Mouse (Mus musculus) cerebellum, adult 2 months (tissue): ENCODE measurements around the gene Casz1. TPM values are rescaled to one million over a fixed set of nuclear protein-coding genes. Genes with fewer than 3 reads are reported as not detected.

Experiments used
- DNase-seq, 2 experiments: peaks; one replicate each; pipeline ENCODE4 v3.0.0; 2021
- H3K27ac ChIP-seq: fragments of 200-500 bp; 2 replicates; pipeline ENCODE4 v1.5.1; 2012; ENCODE audit warnings: low read length, control low read depth, inconsistent platforms; ENCODE audit not compliant: insufficient read depth
- H3K27me3 ChIP-seq: fragments of 200-500 bp; 2 replicates; pipeline ENCODE4 v1.6.1; 2012; ENCODE audit warnings: inconsistent platforms, mild to moderate bottlenecking, low read length, moderate library complexity; ENCODE audit not compliant: control insufficient read depth, insufficient read depth
- H3K4me1 ChIP-seq: fragments of 200-500 bp; 2 replicates; pipeline ENCODE4 v1.6.1; 2011; ENCODE audit warnings: low read length; ENCODE audit not compliant: control insufficient read depth, insufficient read depth
- H3K4me3 ChIP-seq: fragments of 200-500 bp; replicated peaks from 2 replicates; pipeline ENCODE3; 2011; ENCODE audit warnings: mild to moderate bottlenecking, low read depth, low read length, control low read depth; ENCODE audit not compliant: insufficient read depth
- CTCF ChIP-seq: fragments of 200-500 bp; IDR thresholded peaks from 2 replicates; pipeline ENCODE4 v1.5.1; 2011; ENCODE audit warnings: low read depth, mild to moderate bottlenecking, control low read depth, low read length, moderate library complexity, borderline replicate concordance; ENCODE audit not compliant: insufficient read depth
- POLR2A ChIP-seq: fragments of 200-500 bp; IDR thresholded peaks from 2 replicates; pipeline ENCODE4 v1.6.1; 2011; ENCODE audit warnings: low read length, control low read depth, borderline replicate concordance; ENCODE audit not compliant: insufficient read depth
- WGBS: fragments of 180-500 bp; shearing (Covaris S2); methylation state at CpG from one replicate; pipeline ENCODE4 v1.1.7; 2018; 5-methylcytosine and 5-hydroxymethylcytosine counted together
- polyA plus RNA-seq: library from polyadenylated mRNA; depleted of rRNA; stranded (reverse); fragments of >200 nt; gene quantifications from 2 replicates; pipeline ENCODE4 v1.2.3, GENCODE M21; 2012

Gene Casz1
- polyA plus RNA-seq, 1 experiment = 1.5 TPM

DNA sequence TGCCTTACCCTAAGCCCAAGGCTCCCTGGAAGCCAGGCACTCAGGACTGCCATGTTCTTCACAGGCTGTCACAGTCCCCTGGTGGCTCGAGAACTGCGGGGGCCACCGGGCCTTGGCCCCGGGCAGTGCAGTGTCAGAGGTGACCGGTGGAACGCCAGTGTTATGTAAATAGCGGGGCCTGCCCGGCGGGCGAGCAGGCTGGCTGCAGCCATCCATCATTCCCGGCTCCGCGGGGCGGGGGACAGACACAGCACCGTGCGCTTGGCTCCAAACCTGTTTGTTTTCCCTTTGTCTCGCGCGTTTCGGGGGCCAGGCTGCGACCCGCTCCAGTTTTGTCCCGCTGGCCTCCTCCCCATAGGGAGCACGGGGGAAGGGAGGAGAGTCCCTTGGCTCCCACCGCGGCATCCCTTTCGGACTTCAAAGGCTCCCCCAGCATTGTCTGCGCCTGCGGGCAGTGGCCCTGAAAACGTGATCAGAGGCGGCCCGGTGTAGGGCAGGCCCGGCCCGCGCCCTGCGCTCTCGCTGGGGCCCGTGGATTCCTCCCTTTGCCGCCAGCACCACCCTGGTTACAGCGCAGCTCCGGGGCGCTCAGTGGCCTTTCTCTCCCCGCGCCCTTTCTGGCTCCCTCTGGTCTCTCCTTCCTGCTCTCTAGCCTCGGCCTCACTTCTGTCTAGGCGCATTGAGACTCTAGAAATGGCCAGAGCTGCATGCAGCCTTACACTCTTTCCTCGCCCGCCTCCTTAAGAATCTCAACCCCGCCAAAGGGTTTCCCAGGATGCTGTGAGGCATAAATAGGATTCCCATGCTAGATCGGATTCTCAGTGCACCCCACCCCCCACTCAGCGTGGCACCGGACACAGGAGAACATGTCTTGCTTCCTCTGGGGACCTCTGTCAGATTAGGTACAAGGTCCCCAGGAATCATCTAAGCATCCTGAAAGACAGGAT, 86.9 kb downstream of the Casz1 start:
- TF ChIP-seq POLR2A = no peak
- no peak for TF ChIP-seq CTCF
- Histone ChIP-seq H3K27ac (no peak overlapping the region), H3K27me3 (no peaks in the 10 kb centered on the region; the same call in 1 of the 2 replicates), H3K4me1 (no peaks in the 10 kb centered on the region), H3K4me3 (peak overlapping the region; percentile 21)
- 19% methylated on average over 52 of the region's 52 CpGs for whole genome bisulfite sequencing
- peak in 1 of 2 experiments; percentile 26 for DNase-seq

DNA sequence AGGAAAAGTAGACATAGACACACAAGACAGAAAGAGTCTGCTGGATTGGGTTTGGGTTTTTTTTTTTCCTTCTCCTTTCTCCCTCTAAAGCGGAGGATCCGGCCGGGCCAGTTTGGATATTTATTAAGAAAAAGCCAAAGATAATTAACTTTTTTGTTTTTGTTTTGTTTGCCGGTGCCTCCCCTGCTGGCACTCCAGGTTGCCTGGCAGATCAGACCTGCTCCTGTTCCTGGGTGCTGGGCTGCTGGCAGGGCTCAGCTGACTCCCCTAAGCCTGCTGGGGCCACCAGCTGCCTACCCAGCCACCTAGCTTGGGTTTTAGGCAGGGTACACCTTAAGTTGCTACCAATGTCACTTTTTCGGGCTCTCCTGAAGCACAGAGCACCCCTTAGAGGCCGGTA, 91.9 kb downstream of the Casz1 start:
- no peak for DNase-seq
- TF ChIP-seq POLR2A = no peak
- TF ChIP-seq CTCF = no peak
- Histone ChIP-seq H3K4me3 (no peak overlapping the region), H3K27ac (no peak overlapping the region), H3K4me1 (no peaks in the 10 kb centered on the region), H3K27me3 (no peaks in the 10 kb centered on the region)
- 71% methylated on average over 6 of the region's 6 CpGs for WGBS

DNA sequence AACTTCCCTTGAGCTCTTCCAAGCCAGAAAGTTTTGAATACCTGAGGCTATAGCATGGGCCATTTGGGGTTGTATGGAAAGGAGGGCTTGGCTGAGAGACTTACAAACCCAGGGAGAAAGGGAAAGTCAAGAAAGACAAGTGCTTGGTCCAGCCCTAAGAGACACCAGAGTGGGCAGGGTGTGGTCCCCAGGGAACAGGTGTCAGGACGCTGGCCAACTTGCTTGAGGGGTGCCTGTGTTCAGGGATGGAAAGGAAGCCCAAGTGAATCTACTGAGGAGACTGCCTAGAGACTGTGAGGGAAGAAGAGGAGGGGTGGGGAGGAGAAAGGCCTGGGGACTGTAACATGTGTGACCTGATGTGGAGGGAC, 95.7 kb downstream of the Casz1 start:
- no peak overlapping the region for H3K27ac ChIP-seq
- no peak for DNase-seq
- H3K4me3 ChIP-seq = no peak overlapping the region
- 5% methylated on average over 1 of the region's 1 CpGs for WGBS
- no peaks in the 10 kb centered on the region; the same call in 1 of the 2 replicates for H3K27me3 ChIP-seq
- TF ChIP-seq CTCF (no peak), POLR2A (no peak)
- H3K4me1 ChIP-seq = peaks cover 5% of the 10 kb centered on the region

DNA sequence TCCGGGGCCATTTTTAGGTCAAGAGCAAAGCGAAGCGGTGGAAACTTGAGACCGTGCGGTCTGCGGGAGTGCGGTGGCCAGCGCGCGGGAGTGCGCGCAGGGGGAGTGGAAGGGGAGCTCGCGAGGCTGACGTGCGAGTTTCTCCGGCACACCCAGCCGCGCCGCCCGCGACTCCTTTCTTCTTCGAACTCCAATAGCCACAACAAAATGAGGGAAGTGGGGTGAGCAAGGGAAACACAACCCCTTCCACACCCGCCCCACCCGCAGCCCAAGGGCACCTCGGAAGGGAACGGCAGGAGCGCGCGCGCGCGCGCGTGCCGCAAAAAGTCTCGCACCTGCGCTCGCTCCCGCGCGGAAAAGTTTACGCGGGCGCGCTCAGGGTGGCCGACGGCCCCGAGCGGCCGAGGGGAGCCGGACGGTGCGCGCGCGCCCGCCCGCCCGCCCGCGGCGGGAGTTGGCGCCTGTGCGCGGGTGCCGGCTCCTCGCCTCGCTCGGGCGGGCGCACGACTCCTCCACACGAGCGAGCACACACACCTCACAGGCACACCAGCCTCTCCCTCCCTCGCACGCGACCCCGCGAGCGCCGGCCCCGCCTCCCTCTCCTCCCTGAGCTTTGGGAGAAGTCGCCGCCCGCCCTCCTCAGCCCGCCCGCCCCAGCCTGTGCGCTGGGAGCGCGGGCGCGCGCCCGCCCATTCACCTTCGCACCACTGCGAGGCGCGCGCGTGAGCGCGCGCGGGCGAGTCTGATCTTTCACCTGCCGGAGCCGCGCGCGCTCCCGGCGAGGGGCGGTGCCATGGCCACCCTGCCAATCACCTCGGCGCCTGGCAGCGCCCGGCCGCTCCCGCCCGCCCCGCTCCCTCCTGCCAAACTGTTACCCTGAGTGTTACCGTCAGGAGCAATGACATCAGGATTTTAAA, 96.3 kb downstream of the Casz1 start:
- peak; percentile 72 to 81 for DNase-seq
- Histone ChIP-seq H3K27ac (no peak overlapping the region), H3K4me3 (peak overlapping the region; percentile 71), H3K4me1 (peaks cover 12% of the 10 kb centered on the region), H3K27me3 (no peaks in the 10 kb centered on the region; the same call in 1 of the 2 replicates)
- TF ChIP-seq POLR2A (no peak), CTCF (no peak)
- 1% methylated on average over 120 of the region's 123 CpGs for WGBS

DNA sequence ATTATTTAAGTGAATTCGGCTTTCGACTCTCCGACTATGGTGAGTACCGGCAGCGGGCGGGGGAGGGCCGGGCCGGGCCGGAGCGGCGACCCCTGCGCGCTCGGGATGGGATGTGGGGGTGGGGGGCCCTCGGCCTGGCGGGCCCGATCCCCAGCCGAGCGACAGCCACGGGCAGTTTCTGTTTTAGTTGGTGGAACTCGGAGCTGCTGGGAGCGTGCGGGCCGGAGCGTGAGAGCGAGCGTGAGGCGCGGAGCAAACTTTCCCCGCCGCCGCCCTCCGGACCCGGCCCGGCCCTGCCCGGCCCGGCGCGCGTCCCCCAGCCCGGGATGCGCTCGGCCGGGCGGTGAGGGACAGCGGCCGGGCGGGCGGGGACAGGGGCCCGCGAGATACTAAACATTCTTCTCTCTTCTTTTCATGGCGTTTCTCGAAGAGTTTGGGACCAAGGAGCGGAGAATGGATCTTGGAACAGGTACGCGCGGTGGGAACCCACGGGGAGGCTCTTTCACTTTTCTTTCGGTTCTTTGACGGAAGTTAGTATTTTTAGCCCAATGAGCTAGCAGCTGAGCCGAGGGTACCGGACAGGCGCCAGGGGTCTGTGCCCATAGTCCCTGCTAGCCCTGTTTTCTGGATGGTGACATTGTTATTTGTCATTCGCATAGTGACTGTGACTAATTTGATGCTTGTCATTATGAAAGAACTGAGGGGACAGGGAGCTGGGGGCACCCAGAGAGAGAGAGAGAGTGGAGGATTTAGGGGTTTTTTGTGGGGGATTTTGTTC, 97.2 kb downstream of the Casz1 start:
- DNase-seq = no peak
- 1% methylated on average over 62 of the region's 64 CpGs for WGBS
- H3K27ac ChIP-seq = no peak overlapping the region
- peak overlapping the region; percentile 71 for H3K4me3 ChIP-seq
- peaks cover 14% of the 10 kb centered on the region for H3K4me1 ChIP-seq
- H3K27me3 ChIP-seq = no peaks in the 10 kb centered on the region; the same call in 1 of the 2 replicates
- TF ChIP-seq POLR2A (no peak), CTCF (no peak)

DNA sequence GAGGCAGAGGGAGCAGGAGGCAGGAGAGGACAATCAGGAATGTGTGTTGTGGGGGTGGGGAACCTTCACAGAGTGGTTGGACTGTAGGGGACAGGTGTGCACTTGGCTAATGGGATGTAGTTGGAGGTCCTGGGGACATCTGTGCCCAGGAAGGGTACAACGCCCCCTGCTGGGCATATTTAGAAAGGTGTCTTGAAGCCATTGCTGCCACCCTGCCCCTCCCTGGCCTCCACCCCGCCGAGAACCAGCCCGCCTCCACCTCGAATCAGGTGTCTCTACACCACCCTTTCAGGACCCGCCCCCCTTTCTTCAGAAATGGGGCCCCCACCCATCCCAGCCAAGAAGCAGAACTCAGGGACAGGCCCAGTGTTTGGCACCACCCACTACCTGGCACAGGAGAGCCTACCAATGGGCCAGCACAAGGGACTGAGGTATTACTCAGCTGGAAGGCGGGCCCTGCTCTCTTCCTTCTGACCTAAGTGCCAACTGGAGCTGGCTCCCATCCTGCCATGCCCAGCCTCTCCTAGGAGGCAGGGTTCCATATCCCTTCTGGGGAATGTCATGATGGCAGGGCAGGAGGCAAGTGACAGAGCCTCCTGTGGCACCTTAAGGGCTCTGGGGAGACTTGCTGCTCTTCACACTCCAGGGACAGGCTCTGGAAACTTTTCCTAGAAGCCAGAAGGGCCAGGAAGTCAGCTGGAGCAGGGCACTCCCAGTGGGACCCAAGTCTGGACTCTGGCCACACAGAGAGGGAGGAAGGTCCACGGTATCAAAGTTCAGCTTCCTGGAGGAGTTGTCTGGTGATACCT, 98.9 kb downstream of the Casz1 start:
- DNase-seq = no peak
- Histone ChIP-seq H3K4me3 (no peak overlapping the region), H3K27me3 (no peaks in the 10 kb centered on the region; the same call in 1 of the 2 replicates), H3K27ac (no peak overlapping the region), H3K4me1 (peaks cover 14% of the 10 kb centered on the region)
- WGBS = 42% methylated on average over 8 of the region's 8 CpGs
- TF ChIP-seq CTCF (peak; percentile 29; the same call in 1 of the 2 replicates), POLR2A (no peak)
